Mouse (Mus musculus) fat pad, adult 2 months (tissue): ENCODE results near the gene Exo1.

Experiments used
- DNase-seq: peaks from one replicate; pipeline ENCODE4 v3.0.0-alpha.2; 2011; ENCODE audit warnings: low read depth, low spot score; ENCODE audit errors: extremely low read depth

Gene Exo1

DNA sequence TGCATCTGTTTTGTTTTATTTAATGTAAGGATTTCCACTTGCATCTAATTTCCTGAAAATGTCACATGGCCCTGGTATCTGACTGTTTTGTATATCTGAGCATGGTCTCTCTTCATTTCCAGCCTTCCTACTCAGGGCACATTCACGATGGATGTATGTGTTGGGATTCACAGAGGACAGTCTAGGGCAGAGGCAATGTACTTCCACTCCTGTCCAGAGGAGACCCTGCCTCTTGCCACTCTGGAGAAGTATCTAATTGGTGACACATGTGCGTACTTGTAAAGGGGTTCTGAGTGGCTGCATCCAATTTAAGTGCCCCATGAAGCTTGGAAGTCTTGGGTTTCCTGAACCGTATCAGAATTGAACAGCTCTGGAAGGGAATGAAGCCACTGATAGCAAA is 70.0 kb downstream of the Exo1 start:
- DNase-seq, result no peak

DNA sequence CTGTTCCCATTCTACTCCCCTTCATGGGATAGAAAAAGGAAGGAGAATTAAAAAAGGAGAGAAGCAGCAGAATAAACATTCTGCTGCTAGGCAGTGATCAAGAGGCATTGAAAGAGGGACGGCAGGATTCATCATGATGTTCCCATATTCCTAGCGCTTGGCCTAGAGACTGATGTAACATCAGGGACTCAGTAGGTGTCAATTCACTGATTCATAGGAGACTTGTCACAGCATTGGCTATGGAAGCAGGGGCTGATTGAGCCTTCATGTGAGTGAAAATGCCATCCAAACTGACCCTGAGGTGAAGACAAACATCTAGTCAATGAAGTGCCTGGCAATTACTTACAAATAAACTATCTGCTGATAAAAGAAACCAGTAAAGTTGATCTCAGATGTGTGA is 70.5 kb downstream of the Exo1 start:
- no peak for DNase-seq

DNA sequence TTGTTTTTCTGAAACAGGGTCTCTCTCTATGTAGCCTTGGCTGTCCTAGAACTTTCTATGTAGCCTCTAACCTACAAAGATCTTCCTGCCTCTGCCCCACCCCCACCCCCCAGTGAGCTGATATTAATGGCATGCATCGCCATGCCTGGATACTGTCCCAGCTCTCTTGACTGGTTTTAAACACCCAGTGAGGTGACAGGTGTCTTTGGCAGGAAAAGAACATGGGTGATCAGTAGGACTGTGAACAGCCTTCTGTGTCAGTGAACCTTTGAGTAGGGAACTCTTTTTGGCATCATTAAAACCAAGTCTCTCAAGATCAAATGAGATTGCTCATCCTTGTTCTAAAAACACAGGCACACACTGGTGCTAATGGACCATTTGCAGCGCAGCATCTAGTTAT is 81.4 kb downstream of the Exo1 start:
- DNase-seq, result no peak
